Mouse (Mus musculus) hindbrain, embryonic 15.5 days (tissue): ENCODE data around the gene Eml4. TPM values are rescaled to one million over a fixed set of nuclear protein-coding genes. Genes with fewer than 3 reads are reported as not detected.

Source experiments
- ATAC-seq: fragments of 200-750 bp; cut with Nextera tagmentation; 2 replicates; pipeline ENCODE4 v1.8.0; 2017; ENCODE audit warnings: low read depth, moderate number of reproducible peaks, moderate TSS enrichment; ENCODE audit not compliant: low FRiP score
- H3K27ac ChIP-seq: fragments of 300-500 bp; sonication (generic); replicated peaks from 2 replicates; pipeline ENCODE4 v1.5.1; 2015; ENCODE audit warnings: mild to moderate bottlenecking, inconsistent platforms
- H3K27me3 ChIP-seq: fragments of 300-500 bp; sonication (generic); 2 replicates; pipeline ENCODE4 v1.6.1; 2015; ENCODE audit warnings: control low read depth, inconsistent platforms
- H3K36me3 ChIP-seq: fragments of 300-500 bp; sonication (generic); 2 replicates; pipeline ENCODE4 v1.6.1; 2015; ENCODE audit warnings: control low read depth, inconsistent platforms
- H3K4me1 ChIP-seq: fragments of 300-500 bp; sonication (generic); replicated peaks from 2 replicates; pipeline ENCODE4 v1.6.1; 2015; ENCODE audit warnings: control low read depth, inconsistent platforms
- H3K4me2 ChIP-seq: fragments of 300-500 bp; sonication (generic); 2 replicates; pipeline ENCODE4 v1.6.1; 2015; ENCODE audit warnings: moderate library complexity, mild to moderate bottlenecking, inconsistent platforms
- H3K4me3 ChIP-seq: fragments of 300-500 bp; sonication (generic); 2 replicates; pipeline ENCODE4 v1.5.1; 2015; ENCODE audit warnings: mild to moderate bottlenecking, inconsistent platforms
- H3K9ac ChIP-seq: fragments of 300-500 bp; sonication (generic); 2 replicates; pipeline ENCODE4 v1.6.1; 2015; ENCODE audit warnings: inconsistent platforms
- H3K9me3 ChIP-seq: fragments of 300-500 bp; sonication (generic); 2 replicates; pipeline ENCODE4 v1.6.1; 2016; ENCODE audit warnings: control low read depth, inconsistent platforms
- WGBS: fragments of 180-500 bp; shearing (Covaris S2); methylation state at CpG from one replicate; pipeline ENCODE4 v1.1.7; 2015; 5-methylcytosine and 5-hydroxymethylcytosine counted together
- polyA plus RNA-seq: library from polyadenylated mRNA; unstranded; fragments of >200 nt; fragmentation: Nextera tagmentation; extraction: Ambion mirVana; gene quantifications from 2 replicates; pipeline ENCODE4 v1.2.1, GENCODE M21; 2015

The Eml4 gene
- polyA plus RNA-seq, 1 experiment from 2014 or later: 32.6 TPM

DNA sequence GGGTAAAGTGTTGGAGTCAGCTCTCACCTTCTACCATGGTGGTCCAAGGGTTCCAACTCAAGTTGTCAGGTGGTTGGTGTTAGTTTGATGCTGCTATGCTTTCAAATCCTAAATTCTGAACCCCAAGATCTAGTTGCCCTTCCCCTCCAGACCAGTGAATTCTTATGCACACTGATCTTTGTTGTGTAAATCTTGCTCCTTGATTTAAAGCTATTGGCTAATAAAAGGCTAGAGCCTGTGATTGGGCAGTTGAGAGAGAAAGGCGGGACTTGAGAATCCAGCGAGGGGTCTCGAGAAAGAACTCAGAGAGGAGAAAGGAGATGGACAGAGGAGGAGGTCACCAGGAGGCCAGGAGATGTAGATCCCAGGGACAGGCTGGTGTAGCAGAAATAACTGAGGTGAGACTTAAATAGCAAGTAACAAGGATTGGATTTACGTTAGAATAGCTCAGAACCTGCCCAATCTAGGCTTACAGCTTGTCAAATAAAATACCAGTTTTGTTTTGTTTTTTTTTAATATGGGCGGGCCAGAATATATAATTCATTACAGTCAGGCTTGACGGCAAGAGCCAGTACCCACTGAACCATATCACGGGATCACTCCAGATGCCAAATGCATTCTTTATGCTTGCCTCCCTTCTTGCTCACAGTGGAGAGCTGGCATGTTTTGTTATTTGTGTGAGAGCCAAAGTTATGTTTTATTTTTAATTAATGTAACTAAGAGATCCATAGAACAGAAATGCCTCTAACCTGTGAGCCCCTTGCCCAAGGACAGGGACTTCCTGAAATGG is 172.1 kb downstream of the Eml4 start:
- no peak for ATAC-seq
- Histone ChIP-seq H3K27me3 (no peaks in the 10 kb centered on the region), H3K4me1 (peaks cover 24% of the 10 kb centered on the region), H3K4me2 (no peak overlapping the region), H3K9ac (no peak overlapping the region), H3K9me3 (no peaks in the 10 kb centered on the region), H3K4me3 (no peak overlapping the region), H3K27ac (no peak overlapping the region), H3K36me3 (no peaks in the 10 kb centered on the region)
- 55% methylated on average over 7 of the region's 7 CpGs for WGBS

DNA sequence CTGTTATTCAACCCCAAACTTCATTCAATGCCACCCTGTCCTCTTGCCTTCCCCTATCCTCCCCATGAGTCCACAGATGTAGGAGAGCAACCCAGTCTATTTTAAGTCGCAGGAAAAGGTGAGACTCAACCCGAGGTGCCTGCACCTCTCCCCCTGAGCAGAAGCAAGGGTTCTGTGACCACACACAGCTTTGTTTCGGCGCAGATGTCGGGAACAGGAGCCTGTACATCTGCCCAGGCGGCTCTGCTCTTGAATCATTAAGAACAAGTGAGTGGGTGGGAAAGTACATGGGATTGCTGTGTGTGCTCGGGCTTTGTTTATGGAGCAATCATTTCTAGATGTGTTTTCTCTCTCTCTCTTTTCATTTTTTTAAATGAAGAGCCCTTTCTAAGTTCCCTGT is 174.0 kb downstream of the Eml4 start:
- ATAC-seq: no peak
- Histone ChIP-seq H3K4me3 (no peak overlapping the region), H3K36me3 (no peaks in the 10 kb centered on the region)

DNA sequence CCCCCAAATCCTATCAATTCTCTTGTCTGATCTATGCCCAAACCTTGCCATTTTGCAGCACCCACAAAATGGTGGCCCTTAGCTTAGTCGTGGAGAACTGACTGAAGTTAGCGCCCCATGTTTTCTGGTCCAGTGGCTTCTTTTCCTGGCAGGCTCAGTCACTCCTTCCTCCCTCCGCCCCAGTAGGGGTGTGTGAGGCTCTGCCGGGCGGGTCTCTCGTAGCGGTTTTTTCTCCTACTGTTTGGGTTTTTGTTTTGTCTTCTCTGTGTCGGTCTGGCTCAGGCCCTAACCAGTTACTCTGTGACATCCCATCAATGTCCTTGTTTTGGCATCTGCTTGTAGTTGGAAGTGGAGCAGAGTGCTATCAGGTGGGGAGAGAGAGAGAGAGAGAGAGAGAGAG is 174.9 kb downstream of the Eml4 start:
- WGBS: 5% methylated on average over 8 of the region's 8 CpGs
- ATAC-seq: no peak

More for the DNA sequence above, 174.0 kb downstream of the Eml4 start:
- H3K9me3 ChIP-seq: no peaks in the 10 kb centered on the region
- no peak overlapping the region for H3K27ac ChIP-seq
- H3K4me1 ChIP-seq: peaks cover 29% of the 10 kb centered on the region
- WGBS: 47% methylated on average over 7 of the region's 7 CpGs
- no peak overlapping the region for H3K9ac ChIP-seq
- H3K27me3 ChIP-seq: no peaks in the 10 kb centered on the region
- H3K4me2 ChIP-seq: no peak overlapping the region

DNA sequence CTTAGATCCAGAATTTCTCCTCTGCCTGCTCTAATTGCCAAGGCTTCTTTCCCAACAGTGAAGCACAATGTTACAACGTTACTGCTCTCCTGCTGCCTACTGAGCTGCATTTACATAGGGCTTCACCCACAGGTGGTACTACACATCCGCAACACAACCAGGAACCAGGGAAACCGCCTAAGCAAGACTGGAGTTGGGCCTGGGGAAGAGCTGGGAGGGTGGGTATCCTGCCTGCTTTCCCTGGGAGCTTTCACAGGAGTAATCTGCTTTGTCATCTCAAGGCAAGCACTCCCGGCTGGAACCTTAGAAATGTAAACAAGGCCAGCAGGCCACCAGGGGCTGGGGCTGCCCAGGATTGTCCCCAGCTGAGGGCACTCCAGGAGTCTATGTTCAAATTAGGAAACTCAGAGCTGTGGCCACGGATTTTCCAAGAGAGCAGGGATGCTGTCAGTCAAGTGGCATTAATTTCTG is 175.4 kb downstream of the Eml4 start:
- H3K27me3 ChIP-seq: no peaks in the 10 kb centered on the region
- no peak overlapping the region for H3K9ac ChIP-seq
- no peak overlapping the region for H3K4me3 ChIP-seq
- 11% methylated on average over 5 of the region's 5 CpGs for WGBS
- H3K4me1 ChIP-seq: peaks cover 29% of the 10 kb centered on the region
- no peaks in the 10 kb centered on the region for H3K36me3 ChIP-seq
- H3K9me3 ChIP-seq: no peaks in the 10 kb centered on the region
- peak overlapping the region; percentile 7 for H3K27ac ChIP-seq
- ATAC-seq: no peak
- no peak overlapping the region for H3K4me2 ChIP-seq

More for the DNA sequence above, 174.9 kb downstream of the Eml4 start:
- Histone ChIP-seq H3K9ac (no peak overlapping the region), H3K4me3 (no peak overlapping the region), H3K27me3 (no peaks in the 10 kb centered on the region), H3K36me3 (no peaks in the 10 kb centered on the region), H3K4me1 (peaks cover 29% of the 10 kb centered on the region), H3K27ac (no peak overlapping the region), H3K4me2 (no peak overlapping the region), H3K9me3 (no peaks in the 10 kb centered on the region)

DNA sequence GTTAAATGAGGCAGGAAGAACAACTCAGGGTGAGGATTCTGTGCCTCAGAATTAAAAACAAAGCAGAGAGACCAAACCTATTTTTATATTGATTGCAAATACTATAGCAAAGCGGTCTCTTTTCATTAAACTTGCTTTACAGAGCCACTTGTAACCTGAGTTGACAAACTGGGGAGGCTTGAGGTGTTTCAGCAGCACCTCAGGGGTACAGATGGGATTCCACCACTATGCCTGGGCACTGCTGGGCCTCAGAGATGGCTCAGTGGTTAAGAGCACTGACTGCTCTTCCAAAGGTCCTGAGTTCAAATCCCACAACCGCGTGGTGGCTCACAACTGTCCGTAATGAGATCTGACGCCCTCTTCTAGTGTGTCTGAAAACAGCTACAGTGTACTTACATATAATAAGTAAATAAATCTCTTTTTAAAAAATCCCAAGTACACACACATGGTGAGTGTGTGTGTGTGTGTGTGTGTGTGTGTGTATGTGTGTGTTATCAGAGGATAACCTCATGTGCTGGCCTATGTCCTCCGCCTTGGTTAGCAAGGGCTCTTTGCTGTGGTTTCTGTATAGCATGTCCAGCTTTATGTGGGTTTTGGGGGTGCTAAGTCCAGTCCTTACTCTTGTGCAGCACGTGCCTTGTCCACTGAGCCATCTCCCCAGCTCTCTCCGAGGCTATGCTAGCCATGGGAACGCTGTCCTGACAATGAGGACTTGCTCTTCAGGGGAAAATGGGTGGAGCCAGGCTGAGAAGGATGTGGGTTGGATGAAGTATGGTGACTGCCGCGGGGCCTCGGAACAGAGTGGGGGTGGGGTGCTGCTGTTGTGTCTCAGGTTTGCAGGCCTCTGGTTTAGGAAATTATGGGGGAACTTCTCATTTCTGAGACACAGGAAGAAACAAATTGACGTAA is 176.1 kb downstream of the Eml4 start:
- 30% methylated on average over 13 of the region's 13 CpGs for WGBS
- H3K4me3 ChIP-seq: no peak overlapping the region

GRCm38 (mm10) chr17:83527651-83528381 is 177.1 kb downstream of the Eml4 start:
- 18% methylated on average over 17 of the region's 17 CpGs for WGBS
- H3K27me3 ChIP-seq: no peaks in the 10 kb centered on the region
- no peak overlapping the region for H3K27ac ChIP-seq
- H3K36me3 ChIP-seq: no peaks in the 10 kb centered on the region
- H3K4me1 ChIP-seq: peaks cover 29% of the 10 kb centered on the region
- no peak overlapping the region for H3K4me3 ChIP-seq
- H3K9me3 ChIP-seq: no peaks in the 10 kb centered on the region
- H3K4me2 ChIP-seq: peak overlapping the region; percentile 31
- no peak overlapping the region for H3K9ac ChIP-seq
- ATAC-seq: peak; percentile 59

More for the DNA sequence above, 176.1 kb downstream of the Eml4 start:
- Histone ChIP-seq H3K4me1 (peaks cover 29% of the 10 kb centered on the region), H3K27me3 (no peaks in the 10 kb centered on the region), H3K9ac (no peak overlapping the region), H3K9me3 (no peaks in the 10 kb centered on the region), H3K36me3 (no peaks in the 10 kb centered on the region), H3K27ac (peak overlapping the region; percentile 7; the same call in 1 of the 2 replicates), H3K4me2 (peak overlapping the region; percentile 31)
- peak; percentile 55 for ATAC-seq

Other genes with a start within 250 kb of the Eml4 start
- gene Pkdcc, start 135.6 kb upstream of the Eml4 start, polyA plus RNA-seq: 5.7 and 7.1 TPM in 2 replicates
- 183 and 196 TPM in 2 replicates for gene Cox7a2l, start 166.4 kb downstream of the Eml4 start, polyA plus RNA-seq